Mouse (Mus musculus) liver, postnatal 0 days (tissue): ENCODE results near the gene Mink1.

ENCODE experiments used
- CTCF ChIP-seq: sonication (generic); IDR thresholded peaks from 2 replicates; pipeline ENCODE4 v1.5.1; 2016; ENCODE audit warnings: antibody characterized with exemption, low read depth
- EP300 ChIP-seq: IDR thresholded peaks from 2 replicates; pipeline ENCODE4 v1.6.1; 2016; ENCODE audit warnings: antibody characterized with exemption, low read depth, mild to moderate bottlenecking

GRCm38 (mm10) chr11:70580358-70580720 lies 17.7 kb downstream of the Mink1 start:
- no peak for TF ChIP-seq CTCF
- TF ChIP-seq EP300, result no peak
